ENCODE assay signal across 10 mouse cellular contexts in genomic region chr8:108595061-108595419, GRCm38 (mm10).
A peak's percentile ranks its signal among the peaks of the same experiment; 100 is the strongest.
DNase-seq lines count a peak whose midpoint lies in the region; ATAC-seq and TF ChIP-seq lines count a peak whose summit lies in the region.
"Had no signal": no experiment of that assay in that cellular context is flagged by ENCODE, and none has a peak within 500 bp of the region (broad histone marks: within the 10 kb centered on the region; RNA-seq: fewer than 3 reads in every experiment).

No protein-coding gene starts in this region.

- H3K27me3 ChIP-seq in kidney, postnatal 0 days (ENCODE audit: insufficient read depth, low read length), result no peaks in the 10 kb centered on the region
- H3K27me3 ChIP-seq in ES-Bruce4 (ENCODE audit: control insufficient read depth, insufficient read depth, low read length, poor library complexity, severe bottlenecking), result no peaks in the 10 kb centered on the region
- no peaks in the 10 kb centered on the region for H3K27me3 ChIP-seq in limb, embryonic 12.5 days
- H3K27me3 ChIP-seq: hindbrain, embryonic 15.5 days; midbrain, embryonic 12.5 days had no signal

- H3K36me3 ChIP-seq in kidney, postnatal 0 days (ENCODE audit: insufficient read depth, low read length), result no peaks in the 10 kb centered on the region
- no peaks in the 10 kb centered on the region for H3K36me3 ChIP-seq in ES-Bruce4 (ENCODE audit: control insufficient read depth, insufficient read depth, low read length, poor library complexity, severe bottlenecking)
- no peaks in the 10 kb centered on the region for H3K36me3 ChIP-seq in limb, embryonic 12.5 days
- H3K36me3 ChIP-seq: hindbrain, embryonic 15.5 days; midbrain, embryonic 12.5 days had no signal

- TF ChIP-seq CTCF in kidney, postnatal 0 days (IDR thresholded peaks at IDR 0.05; ENCODE audit: low read depth), result no peak
- no peak for TF ChIP-seq CTCF in ES-Bruce4 (IDR thresholded peaks at IDR 0.05; ENCODE audit: low read depth, low read length)

- WGBS in kidney, postnatal 0 days, result 54% methylated on average over 9 of the region's 9 CpGs
- 53% methylated on average over 9 of the region's 9 CpGs for WGBS in limb, embryonic 12.5 days

- no peak overlapping the region for H3K4me3 ChIP-seq in kidney, postnatal 0 days (replicated peaks; ENCODE audit: low read depth, low read length)
- no peak overlapping the region for H3K4me3 ChIP-seq in ES-Bruce4 (ENCODE audit: low read depth, low read length)
- no peak overlapping the region for H3K4me3 ChIP-seq in limb, embryonic 12.5 days (replicated peaks)
- H3K4me3 ChIP-seq: hindbrain, embryonic 15.5 days; midbrain, embryonic 12.5 days had no signal

- 0 out of 2 replicates have a peak, but pooled peaks have one; percentile 11 for TF ChIP-seq EP300 in ES-Bruce4 (IDR thresholded peaks at IDR 0.05; ENCODE audit: insufficient read depth, low read depth, low read length)

- no peak for TF ChIP-seq POLR2A in ES-Bruce4 (IDR thresholded peaks at IDR 0.05; ENCODE audit: insufficient read depth, low read length)

- H3K9me3 ChIP-seq in kidney, postnatal 0 days (replicated peaks; ENCODE audit: low read length), result no peaks in the 10 kb centered on the region
- H3K9me3 ChIP-seq in ES-Bruce4 (replicated peaks; ENCODE audit: control insufficient read depth, insufficient read depth, low read length, poor library complexity, severe bottlenecking), result no peaks in the 10 kb centered on the region
- no peaks in the 10 kb centered on the region for H3K9me3 ChIP-seq in limb, embryonic 12.5 days
- H3K9me3 ChIP-seq: hindbrain, embryonic 15.5 days; midbrain, embryonic 12.5 days had no signal

- no peak for ATAC-seq in kidney, postnatal 0 days (replicated peaks; ENCODE audit: low FRiP score, low read depth)
- ATAC-seq in limb, embryonic 12.5 days (ENCODE audit: insufficient number of reproducible peaks, insufficient read depth, low FRiP score, low TSS enrichment, low read depth), result no peak
- ATAC-seq: forebrain, embryonic 16.5 days had no signal

- no peak for DNase-seq in kidney, postnatal 0 days (ENCODE audit: low spot score)
- DNase-seq in kidney, postnatal 14 days, result no peak
- peak; percentile 37 for DNase-seq in CD4-positive, CD25-positive, alpha-beta regulatory T cell, adult 2 months (ENCODE audit: low read depth, low spot score)
- DNase-seq in right cerebral cortex, postnatal 4 days, result no peak
- DNase-seq in spleen, postnatal 4 days (ENCODE audit: low spot score in 2 of 2), result no peak

- 0 out of 2 replicates have a peak overlapping the region, but pooled peaks have one; percentile 5 for H3K4me2 ChIP-seq in kidney, postnatal 0 days (ENCODE audit: low read length)
- peak overlapping the region; percentile 29 for H3K4me2 ChIP-seq in limb, embryonic 12.5 days
- H3K4me2 ChIP-seq: hindbrain, embryonic 15.5 days; midbrain, embryonic 12.5 days had no signal

- peaks cover 5% of the 10 kb centered on the region for H3K4me1 ChIP-seq in kidney, postnatal 0 days (replicated peaks; ENCODE audit: insufficient read depth, low read length)
- peaks cover 3% of the 10 kb centered on the region for H3K4me1 ChIP-seq in ES-Bruce4 (ENCODE audit: control insufficient read depth, insufficient read depth, low read length)
- peaks cover 45% of the 10 kb centered on the region for H3K4me1 ChIP-seq in limb, embryonic 12.5 days (replicated peaks)

- 0 out of 2 replicates have a peak overlapping the region, but pooled peaks have one; percentile 36 for H3K27ac ChIP-seq in kidney, postnatal 0 days
- no peak overlapping the region for H3K27ac ChIP-seq in ES-Bruce4 (ENCODE audit: insufficient read depth, low read length)
- H3K27ac ChIP-seq in limb, embryonic 12.5 days, result peak overlapping the region; percentile 89
- H3K27ac ChIP-seq: hindbrain, embryonic 15.5 days had no signal

- H3K9ac ChIP-seq in kidney, postnatal 0 days (ENCODE audit: low read depth, low read length), result no peak overlapping the region
- no peak overlapping the region for H3K9ac ChIP-seq in ES-Bruce4 (ENCODE audit: low read depth, poor library complexity, severe bottlenecking)
- H3K9ac ChIP-seq in limb, embryonic 12.5 days (replicated peaks), result no peak overlapping the region
- H3K9ac ChIP-seq: hindbrain, embryonic 15.5 days; midbrain, embryonic 12.5 days had no signal
